ENCODE assay signal across 14 mouse cellular contexts in the genomic region with DNA sequence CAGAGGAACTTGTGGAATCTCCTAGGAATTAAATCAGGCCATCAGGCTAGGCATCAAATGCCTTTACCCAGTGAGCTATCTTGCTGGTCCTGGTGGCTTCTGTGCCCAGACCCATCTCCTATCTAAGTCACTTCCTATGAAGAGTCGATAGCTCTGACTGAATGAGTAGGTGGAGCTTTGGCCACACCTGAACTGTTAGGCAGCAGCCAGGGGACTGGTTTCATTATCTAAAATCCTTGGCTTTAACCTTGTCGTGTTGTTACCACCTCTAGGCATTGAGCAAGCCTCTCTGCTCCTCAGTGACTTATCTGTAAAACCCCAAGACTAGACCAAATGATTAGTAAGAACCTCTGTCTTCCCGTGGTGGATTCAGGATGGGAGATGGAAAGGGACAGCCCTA. TPM values are rescaled to one million over a fixed set of nuclear protein-coding genes. Genes with fewer than 3 reads are reported as not detected.
A peak's percentile ranks its signal among the peaks of the same experiment; 100 is the strongest.
DNase-seq lines count a peak whose midpoint lies in the region; ATAC-seq and TF ChIP-seq lines count a peak whose summit lies in the region.
"Had no signal": no experiment of that assay in that cellular context is flagged by ENCODE, and none has a peak within 500 bp of the region (broad histone marks: within the 10 kb centered on the region; RNA-seq: fewer than 3 reads in every experiment).

No protein-coding gene starts in this region.

- TF ChIP-seq CTCF in heart, adult 2 months (IDR thresholded peaks at IDR 0.05): no peak

- peaks cover 13% of the 10 kb centered on the region for H3K4me1 ChIP-seq in heart, adult 2 months (ENCODE audit: control insufficient read depth, insufficient read depth, low read length)
- peaks cover 22% of the 10 kb centered on the region for H3K4me1 ChIP-seq in limb, embryonic 12.5 days (replicated peaks)
- peaks cover 19% of the 10 kb centered on the region for H3K4me1 ChIP-seq in limb, embryonic 10.5 days
- peaks cover 11% of the 10 kb centered on the region for H3K4me1 ChIP-seq in forebrain, embryonic 15.5 days

- H3K79me2 ChIP-seq in heart, adult 2 months (replicated peaks; ENCODE audit: control insufficient read depth, insufficient read depth, low read length): no peaks in the 10 kb centered on the region
- no peaks in the 10 kb centered on the region for H3K79me2 ChIP-seq in myocyte (ENCODE audit: control insufficient read depth, insufficient read depth)

- no peak overlapping the region for H3K4me3 ChIP-seq in heart, adult 2 months
- H3K4me3 ChIP-seq in limb, embryonic 12.5 days (replicated peaks): no peak overlapping the region
- H3K4me3 ChIP-seq in limb, embryonic 10.5 days: no peak overlapping the region
- no peak overlapping the region for H3K4me3 ChIP-seq in myocyte
- no peak overlapping the region for H3K4me3 ChIP-seq in forebrain, embryonic 15.5 days
- H3K4me3 ChIP-seq: hindbrain, embryonic 10.5 days; layer of hippocampus, adult 2 months; left cerebral cortex, adult 2 months had no signal

- peak overlapping the region; percentile 87 for H3K27ac ChIP-seq in heart, adult 2 months
- H3K27ac ChIP-seq in limb, embryonic 12.5 days: no peak overlapping the region
- no peak overlapping the region for H3K27ac ChIP-seq in limb, embryonic 10.5 days
- no peak overlapping the region for H3K27ac ChIP-seq in forebrain, embryonic 15.5 days (replicated peaks)
- H3K27ac ChIP-seq: hindbrain, embryonic 10.5 days; kidney, postnatal 0 days; layer of hippocampus, adult 2 months; left cerebral cortex, adult 2 months had no signal

- no peaks in the 10 kb centered on the region for H3K9me3 ChIP-seq in limb, embryonic 12.5 days
- H3K9me3 ChIP-seq in limb, embryonic 10.5 days (replicated peaks): no peaks in the 10 kb centered on the region
- no peaks in the 10 kb centered on the region for H3K9me3 ChIP-seq in forebrain, embryonic 15.5 days
- H3K9me3 ChIP-seq: hindbrain, embryonic 10.5 days had no signal

- peaks cover 2% of the 10 kb centered on the region; the same call in 1 of the 2 replicates for H3K27me3 ChIP-seq in heart, adult 2 months (ENCODE audit: control insufficient read depth, insufficient read depth, low read length)
- H3K27me3 ChIP-seq in limb, embryonic 12.5 days: peaks cover 48% of the 10 kb centered on the region
- H3K27me3 ChIP-seq in limb, embryonic 10.5 days (ENCODE audit: low read depth, poor library complexity, severe bottlenecking): peaks cover 46% of the 10 kb centered on the region
- H3K27me3 ChIP-seq in myocyte (ENCODE audit: control insufficient read depth, insufficient read depth, insufficient read length): peaks cover 56% of the 10 kb centered on the region
- H3K27me3 ChIP-seq in forebrain, embryonic 15.5 days: peaks cover 20% of the 10 kb centered on the region; the same call in 1 of the 2 replicates

- TF ChIP-seq EP300 in heart, adult 2 months (IDR thresholded peaks at IDR 0.05; ENCODE audit: insufficient read depth, low read depth, low read length): no peak

- 6% methylated on average over 3 of the region's 3 CpGs for WGBS in heart, adult 2 months
- WGBS in limb, embryonic 12.5 days: 25% methylated on average over 3 of the region's 3 CpGs
- WGBS in limb, embryonic 10.5 days: 36% methylated on average over 3 of the region's 3 CpGs
- 36% methylated on average over 3 of the region's 3 CpGs for WGBS in forebrain, embryonic 15.5 days

- H3K9ac ChIP-seq in heart, adult 2 months (ENCODE audit: low read depth, low read length): no peak overlapping the region; the same call in 1 of the 2 replicates
- H3K9ac ChIP-seq in limb, embryonic 12.5 days (replicated peaks): peak overlapping the region; percentile 8; the same call in 1 of the 2 replicates
- H3K9ac ChIP-seq in forebrain, embryonic 15.5 days (replicated peaks): no peak overlapping the region

- DNase-seq in heart, adult 2 months: no peak
- DNase-seq in heart, postnatal 14 days: no peak
- DNase-seq in limb, embryonic 10.5 days (ENCODE audit: low spot score): no peak
- peak; percentile 50 for DNase-seq in ES-CJ7 (ENCODE audit: low read depth, low spot score)
- no peak for DNase-seq in urinary bladder, postnatal 10 days (ENCODE audit: low spot score)

- no peak overlapping the region for H3K4me2 ChIP-seq in limb, embryonic 12.5 days
- peak overlapping the region; percentile 12 for H3K4me2 ChIP-seq in myocyte (ENCODE audit: low read depth)
- H3K4me2 ChIP-seq in forebrain, embryonic 15.5 days (replicated peaks): no peak overlapping the region

- TF ChIP-seq POLR2A in heart, adult 2 months (IDR thresholded peaks at IDR 0.05; ENCODE audit: insufficient read depth, low read depth, low read length): no peak
- no peak for TF ChIP-seq POLR2A in myocyte (IDR thresholded peaks at IDR 0.05; ENCODE audit: insufficient read length, low read depth)

- no peak overlapping the region for H3ac ChIP-seq in myocyte (ENCODE audit: control insufficient read depth, insufficient read length)

- H3K36me3 ChIP-seq in heart, adult 2 months (ENCODE audit: control insufficient read depth, insufficient read depth, low read length): peaks cover 4% of the 10 kb centered on the region; the same call in 1 of the 2 replicates
- no peaks in the 10 kb centered on the region for H3K36me3 ChIP-seq in limb, embryonic 12.5 days
- H3K36me3 ChIP-seq in limb, embryonic 10.5 days: no peaks in the 10 kb centered on the region
- no peaks in the 10 kb centered on the region for H3K36me3 ChIP-seq in myocyte (ENCODE audit: control insufficient read depth, insufficient read depth)
- no peaks in the 10 kb centered on the region for H3K36me3 ChIP-seq in forebrain, embryonic 15.5 days
- H3K36me3 ChIP-seq: hindbrain, embryonic 10.5 days had no signal

- ATAC-seq in limb, embryonic 12.5 days (ENCODE audit: insufficient number of reproducible peaks, insufficient read depth, low FRiP score, low TSS enrichment, low read depth): no peak
- ATAC-seq in forebrain, embryonic 15.5 days (replicated peaks): no peak
- ATAC-seq: forebrain, embryonic 16.5 days; inflammation-experienced regulatory T-cells, adult 6 months had no signal

- intact Hi-C loops in heart, adult 2 months (cut with DNase I): loop anchor here (5.0 kb wide), 1 partner anchor 40 kb away; no protein-coding TSS in a partner anchor
- intact Hi-C loops in heart, postnatal 14 days (cut with DNase I): loop anchor here (5.0 kb wide), 1 partner anchor 40 kb away; no protein-coding TSS in a partner anchor

TF ChIP-seq in myocyte, 11 proteins besides CTCF, POLR2A, EP300 and RAD21:
- TF ChIP-seq CEBPB (IDR thresholded peaks at IDR 0.05; ENCODE audit: insufficient read depth, poor library complexity, severe bottlenecking): no peak
- TF ChIP-seq REST (IDR thresholded peaks at IDR 0.05; ENCODE audit: insufficient read depth, insufficient read length): no peak
- TF ChIP-seq MYOG (IDR thresholded peaks at IDR 0.05; ENCODE audit: control insufficient read depth in 1 of 3, insufficient read depth in 1 of 3, insufficient read length in 2 of 3, low read depth in 2 of 3): no peak
- TF ChIP-seq USF1 (IDR thresholded peaks at IDR 0.05; ENCODE audit: low read depth): no peak
- no peak for TF ChIP-seq MYOD1 (IDR thresholded peaks at IDR 0.05; ENCODE audit: control insufficient read depth in 1 of 3, insufficient read length in 2 of 3, low read depth in 2 of 3)
- no peak for TF ChIP-seq MAX (IDR thresholded peaks at IDR 0.05; ENCODE audit: low read depth)
- no peak for TF ChIP-seq POLR2AphosphoS2 (IDR thresholded peaks at IDR 0.05; ENCODE audit: insufficient read length, low read depth)
- no peak for TF ChIP-seq TCF12 (IDR thresholded peaks at IDR 0.05; ENCODE audit: insufficient read depth, poor library complexity, severe bottlenecking)
- TF ChIP-seq TCF3 (IDR thresholded peaks at IDR 0.05; ENCODE audit: insufficient read length, low read depth): no peak
- TF ChIP-seq SRF (IDR thresholded peaks at IDR 0.05; ENCODE audit: control insufficient read depth, insufficient read length, low read depth): no peak
- TF ChIP-seq E2F4 (IDR thresholded peaks at IDR 0.05; ENCODE audit: insufficient read depth): no peak
TF ChIP-seq in myocyte: peak in this region for 0.

RNA-seq across cellular contexts. Expression of a gene that starts 29.4 kb away (rescaled TPM):
- 100 to 1,000 TPM; 259 to 300 TPM for total RNA-seq in heart, adult 2 months (2021)
- 382 and 432 TPM in 2 replicates for polyA plus RNA-seq in heart, adult 2 months (2012; rRNA removed)
- 100 to 1,000 TPM; 181 to 186 TPM for total RNA-seq in heart, postnatal 14 days (2021)
- 0.18 and 0.30 TPM in 2 replicates for polyA plus RNA-seq in limb, embryonic 12.5 days (2016; fragmentation: Nextera tagmentation; extraction: Ambion mirVana)
- 0.36 and 0.69 TPM in 2 replicates for polyA plus RNA-seq in limb, embryonic 10.5 days (2016; fragmentation: Nextera tagmentation; extraction: Ambion mirVana)
- 0.11 TPM for polyA plus RNA-seq in myocyte (2012; fragmentation: generic; extraction: Trizol)
- polyA plus RNA-seq in forebrain, embryonic 15.5 days (2015; fragmentation: Nextera tagmentation; extraction: Ambion mirVana): 2.3 and 3.1 TPM in 2 replicates

RNA-seq across cellular contexts. Expression of a gene that starts 30.4 kb away (rescaled TPM):
- total RNA-seq in heart, adult 2 months (2021): 10 to 100 TPM; 47.2 to 49.9 TPM
- 119 and 154 TPM in 2 replicates for polyA plus RNA-seq in heart, adult 2 months (2012; rRNA removed)
- total RNA-seq in heart, postnatal 14 days (2021): 10 to 100 TPM; 37.4 to 39.9 TPM
- 19.9 and 22.1 TPM in 2 replicates for polyA plus RNA-seq in limb, embryonic 12.5 days (2016; fragmentation: Nextera tagmentation; extraction: Ambion mirVana)
- 20.9 and 22.3 TPM in 2 replicates for polyA plus RNA-seq in limb, embryonic 10.5 days (2016; fragmentation: Nextera tagmentation; extraction: Ambion mirVana)
- polyA plus RNA-seq in myocyte (2012; fragmentation: generic; extraction: Trizol): 33.1 TPM
- polyA plus RNA-seq in forebrain, embryonic 15.5 days (2015; fragmentation: Nextera tagmentation; extraction: Ambion mirVana): 28.0 and 31.1 TPM in 2 replicates

RNA-seq across cellular contexts. Expression of a gene that starts 49.2 kb away (rescaled TPM):
- total RNA-seq in heart, adult 2 months (2021): 10 to 100 TPM; 43.9 to 51.0 TPM
- 51.3 and 69.7 TPM in 2 replicates for polyA plus RNA-seq in heart, adult 2 months (2012; rRNA removed)
- 10 to 100 TPM; 56.0 to 67.6 TPM for total RNA-seq in heart, postnatal 14 days (2021)
- 402 and 439 TPM in 2 replicates for polyA plus RNA-seq in limb, embryonic 12.5 days (2016; fragmentation: Nextera tagmentation; extraction: Ambion mirVana)
- 508 and 523 TPM in 2 replicates for polyA plus RNA-seq in limb, embryonic 10.5 days (2016; fragmentation: Nextera tagmentation; extraction: Ambion mirVana)
- 65.3 TPM for polyA plus RNA-seq in myocyte (2012; fragmentation: generic; extraction: Trizol)
- 128 and 151 TPM in 2 replicates for polyA plus RNA-seq in forebrain, embryonic 15.5 days (2015; fragmentation: Nextera tagmentation; extraction: Ambion mirVana)

Comparison
In these comparisons a context has a peak if more than half of its experiments do, and no peak if none do; other contexts are left out.
1. RNA of a gene that starts 29.4 kb away (polyA plus RNA-seq): 382 to 432 TPM in heart, adult 2 months; 2.3 to 3.1 TPM in forebrain, embryonic 15.5 days, 0.36 to 0.69 TPM in limb, embryonic 10.5 days, 0.18 to 0.30 TPM in limb, embryonic 12.5 days and 0.11 TPM in myocyte (single experiment); every median in the first group is over 10 times any median in the second.